Mouse (Mus musculus) kidney, embryonic 14.5 days (tissue): ENCODE measurements around the gene Coa7. TPM values are rescaled to one million over a fixed set of nuclear protein-coding genes. Genes with fewer than 3 reads are reported as not detected.
A peak's percentile ranks its signal among the peaks of the same experiment; 100 is the strongest.

ENCODE experiments used
- ATAC-seq: fragments of 200-750 bp; cut with Nextera tagmentation; 2 replicates; pipeline ENCODE4 v1.8.0; 2017; ENCODE audit warnings: moderate number of reproducible peaks, mild to moderate bottlenecking, moderate TSS enrichment, moderate library complexity; ENCODE audit not compliant: low FRiP score, low TSS enrichment
- H3K27ac ChIP-seq: fragments of 300-500 bp; sonication (generic); 2 replicates; pipeline ENCODE4 v1.5.1; 2014; ENCODE audit warnings: low read depth, mild to moderate bottlenecking, low read length, moderate library complexity, mixed read lengths
- H3K27me3 ChIP-seq: fragments of 300-500 bp; sonication (generic); 2 replicates; pipeline ENCODE4 v1.6.1; 2014; ENCODE audit warnings: mild to moderate bottlenecking, low read length; ENCODE audit not compliant: control insufficient read depth, insufficient read depth
- H3K36me3 ChIP-seq: fragments of 300-500 bp; sonication (generic); 2 replicates; pipeline ENCODE4 v1.6.1; 2014; ENCODE audit warnings: low read length, mixed read lengths; ENCODE audit not compliant: control insufficient read depth, insufficient read depth
- H3K4me1 ChIP-seq: fragments of 300-500 bp; sonication (generic); 2 replicates; pipeline ENCODE4 v1.6.1; 2014; ENCODE audit warnings: low read length, mixed read lengths; ENCODE audit not compliant: control insufficient read depth, insufficient read depth
- H3K4me2 ChIP-seq: fragments of 300-500 bp; sonication (generic); replicated peaks from 2 replicates; pipeline ENCODE4 v1.6.1; 2014; ENCODE audit warnings: low read depth, mild to moderate bottlenecking, low read length
- H3K4me3 ChIP-seq: fragments of 300-500 bp; sonication (generic); 2 replicates; pipeline ENCODE4 v1.5.1; 2014; ENCODE audit warnings: mild to moderate bottlenecking, low read length
- H3K9ac ChIP-seq: fragments of 300-500 bp; sonication (generic); 2 replicates; pipeline ENCODE4 v1.6.1; 2014; ENCODE audit warnings: low read depth, mild to moderate bottlenecking, low read length, moderate library complexity
- H3K9me3 ChIP-seq: fragments of 300-500 bp; sonication (generic); 2 replicates; pipeline ENCODE4 v1.6.1; 2016; ENCODE audit warnings: low read length; ENCODE audit not compliant: control insufficient read depth
- WGBS: fragments of 180-500 bp; shearing (Covaris S2); extraction: QIAGEN DNeasy Blood & Tissue Kit; methylation state at CpG from one replicate; pipeline ENCODE4 v1.1.7; 2014; 5-methylcytosine and 5-hydroxymethylcytosine counted together
- polyA plus RNA-seq: library from polyadenylated mRNA; unstranded; fragments of >200 nt; fragmentation: Nextera tagmentation; extraction: Ambion mirVana; gene quantifications from 2 replicates; pipeline ENCODE4 v1.2.1, GENCODE M21; 2014

Coa7 gene
- 58.1 and 67.7 TPM in 2 replicates for polyA plus RNA-seq

- WGBS, result under 1% methylated on average over 45 of the region's 45 CpGs
- H3K4me3 ChIP-seq, result peak within 1 kb of the TSS; percentile 71
- H3K27me3 ChIP-seq, result no peaks in the 10 kb centered on the region
- peak within 1 kb of the TSS; percentile 67 for H3K9ac ChIP-seq
- H3K27ac ChIP-seq, result peak within 1 kb of the TSS; percentile 91
- H3K36me3 ChIP-seq, result peaks cover 12% of the 10 kb centered on the region; the same call in 1 of the 2 replicates
- peak within 1 kb of the TSS; percentile 60 for H3K4me2 ChIP-seq
- H3K9me3 ChIP-seq, result no peaks in the 10 kb centered on the region
- peak; percentile 94 for ATAC-seq
- H3K4me1 ChIP-seq, result no peaks in the 10 kb centered on the region
These were observed at the start of gene Coa7 for GRCm38 (mm10) chr4:108327730-108328484. Coa7 (plus strand) TSS chr4:108328140.

- ATAC-seq, result peak; percentile 7
- H3K36me3 ChIP-seq, result no peaks in the 10 kb centered on the region
- H3K4me3 ChIP-seq, result peak overlapping the region; percentile 86
- no peaks in the 10 kb centered on the region for H3K27me3 ChIP-seq
- peak overlapping the region; percentile 91 for H3K9ac ChIP-seq
- H3K4me1 ChIP-seq, result peaks cover 7% of the 10 kb centered on the region
- H3K9me3 ChIP-seq, result peaks cover 2% of the 10 kb centered on the region; the same call in 1 of the 2 replicates
- peak overlapping the region; percentile 60 for H3K4me2 ChIP-seq
- H3K27ac ChIP-seq, result peak overlapping the region; percentile 83
- 1% methylated on average over 14 of the region's 14 CpGs for WGBS
These were observed 27.7 kb upstream of the Coa7 start for GRCm38 (mm10) chr4:108300266-108300665.

- Histone ChIP-seq H3K27me3 (no peaks in the 10 kb centered on the region), H3K9ac (peak within 1 kb of the TSS; percentile 91), H3K36me3 (no peaks in the 10 kb centered on the region), H3K4me3 (peak within 1 kb of the TSS; percentile 86), H3K4me1 (peaks cover 7% of the 10 kb centered on the region), H3K9me3 (peaks cover 4% of the 10 kb centered on the region; the same call in 1 of the 2 replicates), H3K27ac (peak within 1 kb of the TSS; percentile 83), H3K4me2 (peak within 1 kb of the TSS; percentile 60)
- under 1% methylated on average over 34 of the region's 58 CpGs for WGBS
- peak; percentile 96 for ATAC-seq
These were observed 27.1 kb upstream of the Coa7 start, which contains the start of gene Zyg11b for GRCm38 (mm10) chr4:108300670-108301373. Zyg11b (minus strand) TSS chr4:108301096.

GRCm38 (mm10) chr4:108302296-108302890 lies 25.5 kb upstream of the Coa7 start:
- Histone ChIP-seq H3K36me3 (no peaks in the 10 kb centered on the region), H3K4me3 (no peak overlapping the region), H3K4me1 (peaks cover 7% of the 10 kb centered on the region), H3K9ac (no peak overlapping the region), H3K27ac (no peak overlapping the region), H3K27me3 (no peaks in the 10 kb centered on the region), H3K9me3 (peaks cover 7% of the 10 kb centered on the region; the same call in 1 of the 2 replicates), H3K4me2 (no peak overlapping the region)
- ATAC-seq, result no peak
- 74% methylated on average over 5 of the region's 5 CpGs for WGBS

- Histone ChIP-seq H3K36me3 (no peaks in the 10 kb centered on the region), H3K9me3 (peaks cover 5% of the 10 kb centered on the region; the same call in 1 of the 2 replicates), H3K27me3 (no peaks in the 10 kb centered on the region), H3K4me2 (no peak overlapping the region), H3K4me3 (no peak overlapping the region), H3K9ac (no peak overlapping the region), H3K27ac (no peak overlapping the region), H3K4me1 (no peaks in the 10 kb centered on the region; the same call in 1 of the 2 replicates)
- 59% methylated on average over 6 of the region's 6 CpGs for WGBS
- ATAC-seq, result no peak
These were observed 17.2 kb upstream of the Coa7 start for GRCm38 (mm10) chr4:108310706-108311105.

GRCm38 (mm10) chr4:108314041-108314440 lies 13.9 kb upstream of the Coa7 start:
- Histone ChIP-seq H3K27ac (no peak overlapping the region), H3K4me1 (no peaks in the 10 kb centered on the region; the same call in 1 of the 2 replicates), H3K4me3 (no peak overlapping the region), H3K4me2 (no peak overlapping the region), H3K27me3 (no peaks in the 10 kb centered on the region), H3K9me3 (no peaks in the 10 kb centered on the region), H3K36me3 (no peaks in the 10 kb centered on the region), H3K9ac (no peak overlapping the region; the same call in 1 of the 2 replicates)
- ATAC-seq, result no peak
- 42% methylated on average over 5 of the region's 5 CpGs for WGBS

GRCm38 (mm10) chr4:108317656-108318605 lies 10.0 kb upstream of the Coa7 start:
- Histone ChIP-seq H3K9ac (no peak overlapping the region), H3K4me2 (no peak overlapping the region), H3K9me3 (no peaks in the 10 kb centered on the region), H3K27ac (no peak overlapping the region), H3K4me3 (no peak overlapping the region), H3K36me3 (no peaks in the 10 kb centered on the region), H3K4me1 (no peaks in the 10 kb centered on the region; the same call in 1 of the 2 replicates), H3K27me3 (no peaks in the 10 kb centered on the region)
- 80% methylated on average over 12 of the region's 12 CpGs for WGBS
- ATAC-seq, result no peak
